Mouse (Mus musculus) central nervous system, embryonic 18 days (tissue): ENCODE results near the gene Gng10. TPM values are rescaled to one million over a fixed set of nuclear protein-coding genes. Genes with fewer than 3 reads are reported as not detected.

Experiments used
- polyA plus RNA-seq: library from polyadenylated mRNA; depleted of rRNA; stranded (reverse); fragments of >200 nt; gene quantifications from 2 replicates; pipeline ENCODE4 v1.2.3, GENCODE M21; 2012; rRNA removed

Gng10 gene
- 105 and 111 TPM in 2 replicates for polyA plus RNA-seq

GRCm38 (mm10) chr4:59034918-59035785, at the start of gene Gng10:
TSS of gene Gng10 (plus strand) at chr4:59035088.

GRCm38 (mm10) chr4:58986540-58987190, 48.2 kb upstream of the Gng10 start, which contains the start of gene Ptgr1:
TSS of gene Ptgr1 (minus strand) at chr4:58987119.

GRCm38 (mm10) chr4:58994762-58995161, 40.1 kb upstream of the Gng10 start, which contains the start of gene Dnajc25:
TSS of gene Dnajc25 (plus strand) at chr4:58995062.

GRCm38 (mm10) chr4:59002948-59003805, 31.7 kb upstream of the Gng10 start, which contains the start of gene Gm20503:
TSS of gene Gm20503 (plus strand) at chr4:59003210.

Other genes with a start within 250 kb of the Gng10 start
- 0.39 and 0.40 TPM in 2 replicates for gene Olfr267, start 247.4 kb upstream of the Gng10 start, polyA plus RNA-seq
- 29.2 and 31.7 TPM in 2 replicates for gene Ecpas, start 122.3 kb upstream of the Gng10 start, polyA plus RNA-seq
- 4.9 and 5.4 TPM in 2 replicates for gene Zkscan16, start 91.5 kb upstream of the Gng10 start, polyA plus RNA-seq
- gene Ptgr1, start 48.0 kb upstream of the Gng10 start, polyA plus RNA-seq: 2.7 and 4.0 TPM in 2 replicates
- 4.5 and 4.6 TPM in 2 replicates for gene Dnajc25, start 40.0 kb upstream of the Gng10 start, polyA plus RNA-seq
- not detected in 2 replicates for gene Gm20503, start 31.9 kb upstream of the Gng10 start, polyA plus RNA-seq
- gene AI481877, start 103.9 kb downstream of the Gng10 start, polyA plus RNA-seq: not detected in 2 replicates
- gene Ugcg, start 154.2 kb downstream of the Gng10 start, polyA plus RNA-seq: 66.3 and 66.9 TPM in 2 replicates